Mouse (Mus musculus): ENCODE results near the gene Cnfn. TPM values are rescaled to one million over a fixed set of nuclear protein-coding genes. Genes with fewer than 3 reads are reported as not detected.

Cnfn gene
- polyA plus RNA-seq (2012; rRNA removed): not detected in 2 replicates

DNA sequence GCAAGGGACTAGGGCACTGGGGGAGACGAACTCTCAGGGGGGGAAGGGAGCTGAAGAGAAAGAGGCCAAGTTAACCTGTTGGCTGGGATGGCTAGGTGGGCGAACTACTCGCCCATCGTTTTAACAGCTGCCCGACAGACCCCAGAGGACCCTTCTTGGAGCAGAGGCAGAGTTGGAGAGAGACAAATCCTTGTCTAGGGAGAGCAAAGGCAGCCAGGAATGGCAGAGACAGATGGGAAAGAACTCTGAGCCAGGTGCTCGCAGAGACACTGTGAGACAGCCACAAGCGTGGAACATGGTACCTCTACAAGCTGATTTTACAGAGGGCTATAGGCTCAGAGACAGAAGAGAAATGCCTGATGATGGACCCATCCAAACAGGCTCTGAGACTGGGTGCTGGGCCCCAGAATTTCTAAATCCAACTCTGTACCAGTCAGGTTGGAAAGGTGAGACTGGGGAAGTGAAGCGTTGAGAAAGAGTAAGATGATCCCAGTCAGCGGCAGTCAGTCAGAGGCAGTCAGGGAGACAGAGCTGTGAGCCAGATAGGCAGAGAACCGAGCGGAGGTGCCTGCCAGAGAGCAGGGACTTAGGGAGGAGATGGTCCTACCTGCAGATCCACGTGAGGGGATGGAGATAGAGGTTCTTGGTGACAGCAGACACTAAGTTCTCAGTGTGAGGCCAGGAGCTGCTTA lies at the start of gene Cnfn:
Gene Cnfn, minus strand, starts transcription at position 667 of the 692 bp plus-strand sequence.

DNA sequence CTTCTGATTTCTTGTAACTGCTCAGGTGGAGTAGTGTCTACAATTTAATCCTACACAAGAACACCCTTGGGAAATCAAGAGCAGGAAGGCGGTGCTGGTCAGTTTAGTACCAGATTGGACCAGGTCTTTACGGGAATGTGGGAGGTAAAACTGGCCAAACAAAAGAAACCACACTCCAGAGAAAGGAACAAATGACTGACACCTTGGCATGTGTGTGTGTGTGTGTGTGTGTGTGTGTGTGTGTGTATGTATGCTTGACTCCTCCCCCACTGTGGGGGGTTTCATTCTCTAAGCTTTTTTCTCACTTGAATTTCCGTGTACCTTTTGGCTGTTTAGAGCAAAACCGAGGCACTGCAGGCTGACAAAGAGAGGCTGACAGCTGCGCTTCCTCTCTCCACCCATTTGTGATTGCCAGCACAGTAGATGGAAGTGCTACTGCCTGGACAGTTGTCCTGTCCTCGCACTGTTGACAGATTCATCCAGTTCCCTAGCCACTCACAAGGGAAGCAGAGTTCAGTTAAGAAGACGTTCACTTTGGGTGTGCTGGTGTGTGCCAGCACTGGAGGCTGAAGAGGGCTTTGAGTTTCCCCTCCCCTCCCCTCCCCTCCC lies 43.4 kb upstream of the Cnfn start, which contains the start of gene Cxcl17:
Gene Cxcl17, minus strand, starts transcription at position 54 of the 609 bp plus-strand sequence.

DNA sequence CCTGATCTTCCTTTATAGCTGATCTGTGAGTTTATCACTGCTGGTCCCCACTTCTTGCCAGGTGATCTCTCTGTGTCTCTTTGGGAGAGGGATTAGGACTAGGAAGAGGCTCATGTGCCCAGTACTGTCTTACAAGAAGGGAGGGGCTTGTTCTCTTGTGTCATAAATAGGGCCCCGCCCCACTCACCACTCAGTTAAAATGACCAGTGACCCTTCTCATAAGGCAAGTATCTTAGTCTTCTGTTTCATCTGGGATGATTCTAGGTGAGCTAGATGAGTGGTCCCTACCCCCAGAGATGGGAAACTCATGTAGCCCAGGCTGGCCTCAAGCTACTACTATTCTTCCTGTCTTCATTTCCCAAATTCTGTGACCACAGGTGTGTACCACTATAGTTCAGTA lies 29.1 kb upstream of the Cnfn start, which contains the start of gene Lipe:
Gene Lipe, minus strand, starts transcription at position 101 of the 400 bp plus-strand sequence.

Other genes starting within 250 kb of the Cnfn start
- gene Pou2f2, start 190.0 kb downstream of the Cnfn start, polyA plus RNA-seq (2012; rRNA removed): 0.78 and 1.2 TPM in 2 replicates
- gene Dedd2, start 149.1 kb downstream of the Cnfn start, polyA plus RNA-seq (2012; rRNA removed): 21.9 and 22.7 TPM in 2 replicates
- 3.0 and 3.4 TPM in 2 replicates for gene Zfp526, start 148.3 kb downstream of the Cnfn start, polyA plus RNA-seq (2012; rRNA removed)
- gene Gsk3a, start 131.9 kb downstream of the Cnfn start, polyA plus RNA-seq (2012; rRNA removed): 36.1 and 41.2 TPM in 2 replicates
- gene Erf, start 119.0 kb downstream of the Cnfn start, polyA plus RNA-seq (2012; rRNA removed): 8.3 and 9.0 TPM in 2 replicates
- 10.4 and 13.0 TPM in 2 replicates for gene Cic, start 102.0 kb downstream of the Cnfn start, polyA plus RNA-seq (2012; rRNA removed)
- gene Pafah1b3, start 71.7 kb downstream of the Cnfn start, polyA plus RNA-seq (2012; rRNA removed): 25.4 and 28.3 TPM in 2 replicates
- gene Prr19, start 68.3 kb downstream of the Cnfn start, polyA plus RNA-seq (2012; rRNA removed): 0.02 and 0.05 TPM in 2 replicates
- 0.05 and 0.08 TPM in 2 replicates for gene Tmem145, start 63.6 kb downstream of the Cnfn start, polyA plus RNA-seq (2012; rRNA removed)
- gene Megf8, start 52.6 kb downstream of the Cnfn start, polyA plus RNA-seq (2012; rRNA removed): 1.1 and 1.4 TPM in 2 replicates
- gene Lipe, start 29.0 kb upstream of the Cnfn start, polyA plus RNA-seq (2012; rRNA removed): 4.2 and 4.6 TPM in 2 replicates
- not detected in 2 replicates for gene Cxcl17, start 43.2 kb upstream of the Cnfn start, polyA plus RNA-seq (2012; rRNA removed)
- gene Ceacam1, start 107.9 kb upstream of the Cnfn start, polyA plus RNA-seq (2012; rRNA removed): 28.6 and 33.7 TPM in 2 replicates
- 0.02 and 0.05 TPM in 2 replicates for gene Ceacam2, start 170.1 kb upstream of the Cnfn start, polyA plus RNA-seq (2012; rRNA removed)
- 0.22 TPM in 1 of 2 replicates, not detected in the other for gene Erich4, start 246.2 kb upstream of the Cnfn start, polyA plus RNA-seq (2012; rRNA removed)
- 11.8 and 12.8 TPM in 2 replicates for gene Dmac2, start 249.7 kb upstream of the Cnfn start, polyA plus RNA-seq (2012; rRNA removed)